Mouse (Mus musculus) megakaryocyte, embryonic 14.5 days (primary cell): ENCODE results near the gene Mylpf.

Experiments
- FLI1 ChIP-seq: IDR thresholded peaks from 2 replicates; pipeline ENCODE4 v1.6.1; 2012; ENCODE audit warnings: low read length, inconsistent platforms, mixed read lengths
- GATA1 ChIP-seq: IDR thresholded peaks from 3 replicates; pipeline ENCODE4 v1.6.1; 2012; ENCODE audit warnings: mixed read lengths, low read length, inconsistent platforms, borderline replicate concordance

DNA sequence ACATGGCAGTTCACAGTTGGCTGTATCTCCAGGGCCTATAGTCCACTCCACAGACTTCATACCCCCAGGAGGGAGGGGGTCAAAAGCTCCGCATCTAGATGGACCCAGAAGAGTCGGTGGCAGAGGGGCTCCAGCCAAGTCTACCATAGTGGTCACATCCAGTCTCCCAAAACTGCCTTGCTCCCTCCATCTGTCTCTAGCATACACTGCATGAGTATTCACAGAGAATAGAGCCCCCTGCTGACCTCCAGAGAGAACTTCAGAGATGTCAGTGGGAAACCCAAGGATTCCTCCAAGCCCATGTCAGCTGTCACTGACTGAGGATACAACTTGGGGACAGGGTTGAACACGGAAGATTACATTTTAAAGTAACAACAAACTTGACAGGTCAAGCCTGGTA lies 23.1 kb upstream of the Mylpf start:
- TF ChIP-seq GATA1 = no peak
- no peak for TF ChIP-seq FLI1
